Mouse (Mus musculus): ENCODE results near the gene Bpgm.

The Bpgm gene

DNA sequence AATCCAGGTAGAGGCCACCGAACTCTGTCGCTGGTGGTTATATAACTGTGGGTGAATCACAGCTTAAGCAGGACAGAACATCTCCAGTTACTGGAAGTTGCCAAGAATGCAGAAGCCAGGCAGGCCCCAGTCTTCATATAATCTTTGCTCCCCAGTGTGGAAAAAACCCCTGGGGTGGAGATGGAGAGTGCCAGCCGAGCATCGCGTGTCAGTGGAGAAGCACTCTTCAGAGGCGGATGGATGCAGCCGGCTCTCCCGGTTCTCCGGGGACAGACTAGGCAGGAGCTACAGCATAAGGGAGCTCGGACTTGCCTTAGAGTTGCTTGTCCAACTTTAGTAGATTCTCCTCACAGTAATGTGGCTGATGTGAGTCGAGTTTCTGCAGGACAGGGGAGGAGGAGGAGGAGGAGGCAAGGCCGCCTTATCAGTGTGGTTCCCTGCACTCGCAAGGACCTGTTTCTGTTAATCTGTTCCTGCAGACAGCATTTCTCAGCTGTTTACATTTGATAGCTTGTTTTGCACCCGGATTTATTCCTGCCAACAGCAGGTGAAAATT, 10.1 kb downstream of the Bpgm start:
- DNase-seq, result no peak

DNA sequence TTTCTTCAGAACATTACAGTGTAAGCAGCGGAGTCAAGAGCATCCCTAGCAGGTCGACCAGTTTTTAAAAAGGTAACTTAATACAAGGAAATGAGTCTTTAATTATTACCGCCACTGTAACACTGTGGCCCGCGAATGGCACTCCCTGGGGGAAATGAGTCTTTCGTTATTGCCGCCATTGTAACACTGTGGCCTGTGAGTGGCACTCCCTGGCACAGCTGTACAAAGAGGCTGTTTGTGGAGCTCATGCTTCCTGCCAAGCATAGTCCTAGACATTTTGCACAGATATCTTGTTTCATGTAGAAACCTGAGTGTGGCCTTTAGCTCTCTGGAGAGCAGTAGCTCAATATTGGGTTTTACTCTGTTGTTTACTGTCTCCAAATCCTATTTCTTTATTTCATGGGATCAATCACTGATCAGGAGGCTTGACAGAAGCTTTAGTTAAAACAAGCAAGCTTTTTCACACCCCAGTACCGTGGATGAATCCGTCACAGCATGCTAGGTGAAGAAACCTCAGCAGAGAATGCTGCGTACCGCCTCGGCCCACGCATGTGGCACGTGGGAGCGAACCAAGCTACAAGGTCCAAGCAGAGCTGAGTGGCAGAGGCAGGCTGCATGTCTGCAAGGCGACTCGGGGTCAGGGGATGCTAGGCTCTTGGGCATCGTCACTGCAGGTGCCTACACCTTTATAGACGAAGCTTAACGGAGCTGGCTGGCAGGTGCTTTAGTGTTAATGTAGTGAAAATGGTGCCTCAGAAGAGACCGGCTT, 17.5 kb downstream of the Bpgm start:
- no peak for DNase-seq

DNA sequence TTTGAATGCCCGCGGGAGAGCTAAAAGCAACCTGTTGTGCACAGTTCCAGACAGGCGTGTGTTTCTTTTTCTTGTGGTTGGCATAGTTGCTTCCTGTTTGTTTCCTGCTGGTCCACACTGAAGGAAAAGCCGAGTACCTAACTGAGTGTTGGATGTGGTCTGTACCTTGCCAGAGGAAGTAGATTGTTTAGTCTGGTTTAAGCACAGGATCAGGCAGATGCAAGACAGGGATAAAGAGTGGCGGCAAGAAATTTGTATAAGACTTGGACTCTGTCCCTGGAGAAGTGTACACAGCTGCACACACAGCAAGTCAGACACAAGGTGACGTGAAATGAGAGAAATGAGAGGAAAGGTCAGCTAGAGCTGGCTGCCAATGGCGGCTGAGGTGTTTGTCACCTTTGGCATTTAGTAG, 19.1 kb downstream of the Bpgm start:
- peak; percentile 43 for DNase-seq

DNA sequence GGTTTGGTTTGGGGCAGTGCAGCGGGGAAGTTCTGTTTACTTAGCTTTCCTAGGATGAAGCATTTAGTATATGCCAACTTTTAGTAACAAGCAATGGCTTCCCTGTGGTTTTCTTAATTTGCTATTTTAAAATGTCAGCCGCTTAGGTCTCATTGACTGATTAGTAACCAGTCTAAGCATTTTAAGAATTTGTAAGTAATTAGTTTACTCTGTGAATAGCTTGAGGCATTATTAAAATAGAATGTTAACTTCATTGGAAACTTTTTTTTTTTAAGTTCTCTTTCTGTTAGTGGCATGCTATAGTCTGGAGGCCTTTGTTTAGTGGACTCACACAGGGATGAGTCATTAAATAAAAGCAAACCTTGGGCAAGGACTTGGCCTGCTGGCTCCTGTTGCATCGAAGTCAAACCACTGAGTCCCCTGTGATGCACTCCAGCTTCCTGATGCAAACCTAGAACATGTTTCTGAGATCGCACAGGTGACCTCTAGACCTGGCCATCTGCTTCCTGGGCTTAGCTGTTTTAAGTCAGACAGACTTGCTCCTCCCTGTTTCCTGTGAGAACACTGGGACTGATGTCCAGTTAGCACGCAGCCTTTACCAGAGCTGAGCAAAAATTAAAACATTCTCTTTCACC, 22.1 kb downstream of the Bpgm start:
- DNase-seq, result no peak

DNA sequence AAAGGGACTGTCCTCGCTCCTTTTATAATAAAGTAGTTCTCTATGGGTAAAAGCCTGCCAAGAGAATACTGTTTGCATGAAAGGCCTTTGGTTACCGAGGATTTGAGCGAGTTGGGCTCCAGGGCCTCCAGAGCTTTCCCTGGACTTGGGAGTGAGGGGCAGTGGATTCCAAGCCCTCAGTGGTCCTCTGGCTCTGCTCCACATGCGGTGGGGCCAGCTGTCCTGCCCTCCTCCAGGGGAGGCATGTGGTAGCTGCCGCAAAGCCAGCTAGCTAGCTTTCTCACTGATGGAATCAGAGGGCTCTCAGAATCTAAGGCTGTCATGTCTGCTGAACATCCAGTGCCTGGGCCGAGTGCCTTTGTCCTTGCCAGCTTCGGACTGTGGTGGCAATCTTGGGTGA, 26.3 kb downstream of the Bpgm start:
- no peak for DNase-seq

DNA sequence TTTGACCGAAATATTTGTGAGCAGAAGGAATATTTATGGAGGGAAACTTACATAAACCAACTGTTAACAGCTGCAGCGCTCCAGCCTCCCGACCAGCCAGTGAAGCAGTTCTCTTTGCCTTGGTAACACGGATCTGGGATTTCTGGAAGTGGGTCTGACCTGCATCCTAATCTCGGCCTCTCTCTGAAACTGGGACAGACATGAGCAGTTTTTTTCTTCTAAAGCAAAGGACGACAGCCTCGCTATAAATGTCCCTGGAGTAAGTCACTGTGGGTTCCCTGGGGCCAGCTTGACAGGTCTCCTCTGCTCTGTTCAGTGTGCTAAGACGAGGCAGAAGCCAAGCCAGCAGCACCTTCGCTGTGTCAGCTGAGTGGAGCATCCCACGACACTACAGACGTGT, 29.9 kb downstream of the Bpgm start:
- no peak for DNase-seq

DNA sequence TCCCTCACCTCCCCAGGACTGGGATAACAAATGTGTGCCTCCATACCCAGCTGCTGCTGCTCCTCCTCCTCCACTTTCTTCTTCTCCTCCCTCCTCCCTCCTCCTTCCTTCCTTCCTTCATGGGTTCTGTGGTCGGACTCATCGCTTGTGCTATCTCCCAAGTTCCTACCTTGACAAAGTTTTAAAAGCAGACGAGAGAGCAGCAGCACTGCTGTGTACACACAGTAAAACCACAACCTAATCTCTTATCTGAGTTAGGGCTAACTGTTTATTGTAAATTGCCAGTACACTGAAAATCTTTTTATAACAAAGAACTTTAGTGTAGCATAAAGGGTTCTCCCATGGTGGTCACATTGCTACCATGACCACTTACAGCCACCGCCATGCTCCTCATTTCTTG, 31.6 kb downstream of the Bpgm start:
- no peak for DNase-seq

DNA sequence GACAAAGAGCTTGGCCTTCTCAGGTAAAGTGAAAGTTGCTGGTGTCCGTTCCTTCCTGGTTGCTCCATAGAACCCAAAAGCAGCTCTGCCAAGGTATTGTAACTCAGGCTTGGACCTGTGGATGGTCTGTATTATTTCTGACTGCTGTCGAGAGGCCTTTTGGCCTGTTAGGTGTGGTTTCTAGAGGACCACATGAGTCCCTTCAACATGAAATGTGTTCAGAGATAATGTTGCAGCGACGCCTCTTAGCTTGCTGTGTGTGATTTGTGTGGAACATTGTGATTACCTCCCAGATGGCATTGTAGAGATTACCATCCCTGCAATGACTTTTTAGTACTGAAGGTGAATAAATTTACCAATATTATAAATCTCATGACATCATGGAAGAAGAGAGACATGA, 32.0 kb downstream of the Bpgm start:
- no peak for DNase-seq

DNA sequence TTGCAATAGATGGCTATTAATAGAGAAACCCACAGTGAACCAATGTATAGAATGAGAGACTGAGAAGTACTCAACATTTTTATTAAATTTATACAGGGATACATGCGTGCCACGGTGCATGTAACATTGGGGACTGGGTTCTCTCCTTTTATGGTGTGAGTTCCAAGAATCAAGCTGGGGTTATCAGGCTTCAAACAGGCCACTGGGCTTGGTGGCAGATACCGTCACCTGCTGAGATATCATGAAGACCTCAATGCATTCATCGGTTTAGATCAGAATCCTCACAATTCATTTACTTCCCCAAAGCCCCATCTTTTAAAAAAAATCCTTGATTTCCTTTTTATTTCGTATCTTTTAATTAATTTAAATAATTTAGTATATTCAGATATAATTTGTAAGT, 34.3 kb downstream of the Bpgm start:
- no peak for DNase-seq

DNA sequence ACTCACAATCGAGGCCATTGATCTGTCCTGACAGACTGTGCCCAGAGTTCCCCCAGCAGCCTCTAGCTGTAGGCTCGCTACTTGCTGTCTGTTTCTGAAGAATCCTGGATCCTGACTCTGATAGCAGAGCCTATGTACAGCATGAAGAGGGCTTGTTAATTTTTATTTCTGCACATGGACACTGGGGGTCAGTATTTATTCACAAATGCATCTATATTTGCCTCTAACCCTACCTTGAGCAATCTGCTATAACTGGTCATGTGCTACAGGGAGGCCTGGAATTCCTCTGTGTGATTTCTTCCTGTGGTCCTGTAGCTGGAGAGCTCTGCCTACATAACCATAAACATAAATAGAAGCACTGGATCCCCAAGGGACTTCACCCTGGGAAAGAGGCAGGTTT, 35.4 kb downstream of the Bpgm start:
- DNase-seq, result no peak

DNA sequence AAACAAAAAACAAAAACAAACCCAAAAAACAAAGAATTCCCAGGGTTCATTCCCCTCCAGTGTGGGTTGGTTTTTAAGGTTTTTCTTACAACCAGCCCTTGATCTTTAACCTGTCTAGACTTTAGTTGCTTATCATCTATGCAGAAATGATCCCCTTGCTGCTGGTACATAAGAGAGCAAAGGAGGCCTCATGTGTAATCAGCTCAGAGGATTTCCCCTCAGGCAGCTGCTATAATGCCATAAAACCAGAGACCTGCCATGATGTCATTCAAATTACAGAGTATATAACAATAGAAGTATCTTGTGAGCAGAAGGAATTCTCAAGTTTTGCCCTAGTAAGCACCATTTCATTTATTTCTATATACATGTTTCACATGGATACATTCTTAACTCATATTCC, 36.7 kb downstream of the Bpgm start:
- DNase-seq, result no peak

DNA sequence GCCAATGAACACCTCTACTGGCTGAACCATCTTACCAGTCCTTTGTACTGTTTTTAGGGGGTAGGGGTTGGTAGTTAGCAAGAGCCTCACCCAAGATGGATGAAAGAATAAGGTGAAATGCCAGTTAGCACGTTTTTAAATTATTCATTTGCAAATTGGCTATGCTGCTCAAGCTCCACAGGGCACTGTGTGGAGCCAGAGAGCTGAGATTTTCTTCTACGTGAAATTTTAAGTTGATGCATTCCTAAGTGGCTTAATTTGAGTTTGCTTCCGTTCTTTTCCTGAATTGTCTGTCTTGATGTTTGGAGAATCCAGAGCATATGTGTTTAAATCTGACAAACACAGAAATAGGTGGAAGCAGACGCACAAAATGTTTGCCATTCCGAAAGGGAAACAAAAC, 38.6 kb downstream of the Bpgm start:
- no peak for DNase-seq

DNA sequence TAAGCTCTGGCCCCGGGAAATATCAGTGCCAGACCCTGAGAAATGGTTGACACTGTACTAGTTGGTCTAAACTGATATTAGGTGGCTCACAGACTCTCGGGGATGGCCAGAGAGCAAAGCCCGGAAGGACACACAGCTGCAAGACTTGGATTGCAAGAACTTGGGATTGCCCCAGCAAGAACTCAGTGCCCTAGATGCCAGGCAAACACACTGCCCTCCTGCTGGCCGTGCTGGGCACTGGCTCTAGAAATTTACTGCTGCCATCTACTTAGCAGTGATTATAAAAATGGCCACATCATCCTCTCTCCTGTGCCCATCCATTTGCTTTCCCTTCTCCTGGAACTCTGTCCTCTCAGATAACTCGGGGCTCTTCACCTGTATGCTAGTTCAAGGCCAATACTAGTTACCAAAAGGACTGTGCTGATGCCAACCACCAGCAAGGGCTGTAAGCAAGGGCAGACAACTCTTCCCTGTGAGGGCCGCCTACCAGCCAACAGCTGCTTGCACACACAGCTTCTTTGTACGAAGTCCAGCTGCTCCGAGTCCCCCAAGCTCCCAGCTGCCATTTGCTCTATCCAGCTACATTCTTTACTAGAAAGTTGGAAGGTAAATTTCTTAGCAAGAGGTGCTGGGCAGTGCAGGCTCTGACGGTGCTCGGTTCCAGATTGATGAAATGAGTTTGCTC, 39.2 kb downstream of the Bpgm start:
- no peak for DNase-seq

DNA sequence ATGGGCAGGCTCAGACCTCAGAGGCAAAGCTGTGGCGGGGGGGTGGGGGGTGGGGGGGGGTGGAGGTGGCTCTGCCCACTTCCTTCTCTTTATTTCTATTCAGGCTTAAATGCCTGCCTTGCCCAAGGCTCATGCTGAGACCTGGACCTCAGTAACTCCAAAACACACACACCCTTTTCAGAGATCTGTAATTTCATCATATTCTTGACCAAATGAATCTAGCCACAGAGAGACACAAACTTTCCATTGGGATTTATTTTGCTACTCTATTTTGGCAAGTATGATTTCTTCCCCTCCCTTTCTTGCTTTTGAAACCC, 39.7 kb downstream of the Bpgm start:
- no peak for DNase-seq

DNA sequence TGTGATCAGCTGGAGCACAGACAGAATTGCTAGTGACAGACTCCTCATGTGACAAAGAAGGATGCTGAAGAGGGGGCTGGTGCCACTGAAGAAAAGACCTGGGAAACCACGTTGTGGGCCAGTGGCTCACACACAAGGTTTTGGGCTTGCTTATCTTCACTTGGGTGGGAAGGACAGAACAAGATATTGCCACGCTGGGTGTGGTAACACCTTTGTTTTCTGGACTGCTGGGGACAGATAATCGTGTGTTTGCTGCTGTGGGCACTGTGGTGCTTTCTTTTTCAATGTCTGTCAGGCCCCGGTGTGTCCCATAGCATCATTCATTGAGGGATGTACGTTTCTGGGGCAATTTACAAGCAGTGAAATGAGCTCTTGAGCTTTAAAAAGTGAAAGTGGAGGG, 41.7 kb downstream of the Bpgm start:
- DNase-seq, result no peak

DNA sequence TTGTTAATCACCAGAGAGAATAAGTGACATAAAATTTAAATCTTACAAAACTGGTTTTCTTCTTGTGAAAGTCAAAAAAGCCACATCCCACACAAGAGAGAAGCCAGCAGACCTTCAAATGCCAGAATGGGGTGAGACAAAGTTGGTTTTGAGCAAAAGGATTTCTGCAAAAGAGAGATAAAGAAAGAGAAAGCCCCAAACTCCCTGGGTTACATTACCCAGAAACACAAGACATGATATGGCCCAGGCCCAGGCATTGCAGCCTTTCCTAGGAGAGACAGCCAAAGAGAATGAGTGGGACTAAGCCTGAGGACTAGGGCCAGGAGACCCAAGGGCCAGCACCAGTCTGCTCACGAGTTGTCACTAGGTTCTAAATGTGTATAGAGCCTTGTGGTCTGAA, 43.1 kb downstream of the Bpgm start:
- no peak for DNase-seq

DNA sequence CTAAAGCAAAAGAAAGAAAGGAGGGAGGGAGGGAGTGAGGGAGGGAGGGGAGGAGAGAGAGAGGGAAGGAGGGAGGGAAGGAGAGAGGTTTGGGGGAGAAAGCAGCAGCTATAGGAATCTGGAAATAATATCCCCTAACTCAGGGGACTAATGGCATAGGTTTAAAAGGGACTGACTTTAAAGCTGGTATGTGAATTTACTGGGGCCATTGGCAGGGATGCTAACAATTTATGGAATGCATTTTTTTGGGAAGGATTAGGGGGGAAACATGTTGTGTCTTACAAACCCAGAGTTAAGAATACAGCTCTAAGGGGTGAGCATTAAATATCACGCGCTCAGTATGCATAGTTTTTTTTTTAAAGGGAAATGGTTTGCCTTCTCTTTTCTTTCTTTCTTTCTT, 44.5 kb downstream of the Bpgm start:
- no peak for DNase-seq

DNA sequence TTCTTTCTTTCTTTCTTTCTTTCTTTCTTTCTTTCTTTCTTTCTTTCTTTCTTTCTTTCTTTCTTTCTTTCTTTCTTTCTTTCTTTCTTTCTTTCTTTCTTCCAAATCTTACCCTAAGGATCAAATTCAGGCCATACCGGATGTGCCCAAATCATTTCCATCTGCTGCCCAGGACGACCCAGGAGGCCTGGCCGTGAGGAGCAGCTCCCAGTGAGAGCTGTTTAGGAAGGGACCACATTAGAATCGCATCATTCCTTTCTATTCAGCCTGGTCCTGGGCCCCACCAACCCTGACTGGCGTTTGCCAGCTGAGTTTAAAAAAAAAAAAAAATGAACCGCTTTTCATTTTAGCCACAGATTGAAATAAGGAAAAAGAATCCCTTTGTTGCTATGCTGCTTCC, 44.9 kb downstream of the Bpgm start:
- DNase-seq, result no peak

DNA sequence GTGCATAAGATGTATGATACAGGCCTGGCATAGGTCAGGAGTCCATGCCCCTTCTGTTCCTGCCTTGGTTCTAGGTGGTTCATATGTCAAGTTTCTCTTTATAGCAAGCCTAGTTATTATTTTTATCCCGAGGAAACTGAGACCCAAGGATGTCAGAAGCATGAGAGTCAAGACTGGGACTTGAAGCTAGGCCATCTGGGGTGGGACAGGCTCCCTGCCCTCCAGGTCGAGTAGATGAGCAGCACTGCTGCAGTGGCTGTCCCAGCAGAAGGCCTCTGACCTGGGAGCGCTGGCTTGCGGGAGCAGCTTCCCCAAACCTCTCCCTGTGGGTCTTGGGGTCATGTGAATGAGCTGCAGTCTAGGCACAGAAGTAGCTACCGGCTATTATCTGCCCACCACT, 47.5 kb downstream of the Bpgm start:
- DNase-seq, result no peak

DNA sequence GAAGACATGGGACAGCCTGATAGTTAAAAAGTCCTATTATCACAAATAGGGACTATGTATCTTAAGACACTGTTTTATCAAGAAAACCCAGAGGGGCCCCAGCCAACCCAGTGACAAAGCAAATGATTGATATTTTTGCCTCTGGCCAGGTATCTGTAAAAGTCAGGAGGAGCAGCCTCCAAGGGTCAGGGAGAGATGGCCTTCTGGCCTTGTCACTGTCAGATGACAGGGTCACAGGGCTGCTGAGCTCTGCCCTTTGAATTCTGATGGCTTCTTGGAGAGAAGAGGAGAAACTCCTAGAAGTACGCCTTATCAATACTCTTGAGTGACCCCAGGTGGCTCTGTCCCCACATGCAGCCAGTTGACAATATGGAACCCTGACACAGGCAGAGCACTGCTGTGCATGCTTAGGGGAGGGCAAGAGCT, 49.5 kb downstream of the Bpgm start:
- no peak for DNase-seq

DNA sequence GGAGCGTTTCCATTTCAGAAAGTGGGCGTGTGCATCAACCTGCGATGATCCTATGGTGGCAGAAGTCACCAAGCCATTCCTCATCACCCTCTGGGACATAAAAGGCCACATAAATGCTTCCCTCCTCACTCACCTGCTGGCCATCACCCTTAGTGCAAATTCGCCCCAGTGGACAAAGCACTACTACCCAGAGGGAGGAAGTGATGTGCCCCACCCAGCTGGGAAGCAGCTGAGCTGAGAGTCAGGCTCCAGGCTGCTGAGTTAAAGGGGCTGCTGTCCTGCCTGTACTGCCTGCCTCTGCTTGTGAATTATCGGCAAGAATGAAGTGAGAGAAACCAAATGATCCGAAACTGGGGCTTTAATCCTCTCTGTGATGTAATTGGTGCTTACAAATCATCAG, 49.9 kb downstream of the Bpgm start:
- DNase-seq, result no peak

DNA sequence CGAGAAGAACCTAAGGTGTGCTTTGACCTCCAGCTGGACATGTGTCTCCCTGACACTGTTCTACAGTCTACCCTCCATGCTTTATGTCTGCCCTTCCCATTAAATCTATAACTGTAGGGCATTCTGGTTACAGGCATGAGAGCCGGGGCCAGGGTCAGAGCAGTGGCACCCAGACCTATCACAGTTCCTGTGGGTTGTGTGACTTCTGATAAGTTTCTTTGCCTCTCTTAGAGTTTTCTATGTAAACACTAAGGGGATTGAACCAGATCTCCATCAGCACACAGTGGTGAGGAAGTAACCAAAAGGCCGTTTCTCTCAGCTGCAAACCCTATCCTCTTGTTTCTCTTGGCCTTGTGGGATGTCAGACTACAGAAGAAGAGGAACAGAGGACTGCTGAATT, 50.4 kb downstream of the Bpgm start:
- DNase-seq, result no peak

DNA sequence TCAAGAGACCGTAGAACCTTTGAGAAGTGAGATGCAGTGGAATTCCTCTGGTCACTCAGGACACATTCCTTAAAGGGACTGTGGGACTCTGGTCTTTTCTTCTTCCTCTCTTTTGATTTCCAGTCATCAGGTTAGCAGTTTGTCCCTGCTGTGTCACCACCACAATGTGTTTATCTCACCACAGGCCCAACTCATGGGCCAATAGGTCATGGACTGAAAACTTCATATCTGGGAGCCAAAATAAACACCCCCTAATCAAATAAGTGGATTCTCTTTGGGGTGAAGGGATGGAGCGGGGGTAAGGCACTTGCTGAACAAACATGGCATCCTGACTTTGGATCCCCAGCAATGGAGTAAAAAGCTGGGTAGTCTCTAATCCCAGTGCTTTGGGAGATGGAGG, 52.1 kb downstream of the Bpgm start:
- DNase-seq, result no peak

DNA sequence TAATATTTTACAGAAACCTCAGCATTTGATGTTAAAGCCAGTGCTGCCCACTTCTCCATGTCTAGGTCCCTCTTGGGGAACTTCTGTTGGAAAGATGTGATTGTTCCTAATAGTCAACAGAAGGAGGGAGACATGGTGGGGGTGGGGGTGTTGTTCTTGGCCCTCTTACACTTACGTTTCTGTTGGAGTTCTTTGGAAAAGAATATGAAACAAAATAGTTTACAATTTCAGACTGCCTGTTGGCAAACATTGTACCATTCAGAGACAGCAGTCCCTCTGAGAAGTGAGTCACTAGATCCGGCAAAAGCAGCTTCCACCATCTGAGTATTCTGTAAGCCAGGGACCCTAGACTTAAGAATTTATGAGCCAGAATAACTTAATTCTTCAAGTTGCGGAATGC, 54.0 kb downstream of the Bpgm start:
- no peak for DNase-seq
